Mouse (Mus musculus): ENCODE measurements around the gene Nck2. TPM values are rescaled to one million over a fixed set of nuclear protein-coding genes. Genes with fewer than 3 reads are reported as not detected.

Gene Nck2
- total and polyA plus RNA-seq, 2 experiments from 2014 or later, result 40.3 to 79.2 TPM

DNA sequence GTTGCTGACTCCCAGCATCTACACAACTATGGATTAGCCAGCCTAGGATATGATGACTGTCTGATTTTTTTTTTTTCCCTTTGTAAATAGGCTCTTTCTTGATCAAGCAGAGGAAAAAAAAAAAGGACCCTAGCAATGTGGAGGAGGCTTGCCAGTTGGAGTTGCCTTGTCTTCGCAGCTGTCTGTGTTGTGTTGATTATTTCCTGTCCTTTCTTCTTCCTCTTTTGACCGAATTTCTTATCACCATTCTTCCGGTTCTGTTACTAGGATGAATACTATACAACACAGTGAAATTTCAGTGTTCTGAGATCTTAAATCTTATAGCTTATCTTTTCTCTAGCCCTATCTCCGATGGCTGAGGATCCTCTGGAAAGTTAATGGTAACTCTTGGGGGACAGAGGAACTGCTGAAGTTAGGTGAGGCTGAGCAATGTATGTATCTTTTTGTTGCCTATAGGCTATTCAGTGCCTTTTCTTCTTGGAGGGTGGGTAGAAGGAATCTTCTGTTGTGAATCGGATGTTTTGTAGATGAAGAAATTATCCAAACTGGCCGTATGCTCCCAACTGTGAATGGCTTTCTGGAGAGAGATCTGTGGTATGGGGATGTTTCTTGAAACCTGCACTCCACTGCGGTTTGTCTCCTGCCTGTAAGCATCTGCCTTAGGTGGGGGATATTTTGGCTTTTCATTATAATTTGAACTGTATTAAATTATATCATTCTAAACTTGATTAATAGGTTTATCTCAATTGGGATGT lies 12.8 kb downstream of the Nck2 start:
- H3K4me1 ChIP-seq (ENCODE audit: insufficient read depth), result no peaks in the 10 kb centered on the region
- H3K4me2 ChIP-seq (ENCODE audit: low read depth), result no peak overlapping the region
- no peak for TF ChIP-seq CTCF (IDR thresholded peaks at IDR 0.05; ENCODE audit: low read depth)
- no peaks in the 10 kb centered on the region for H3K27me3 ChIP-seq (ENCODE audit: insufficient read depth, low read length)
- no peak overlapping the region for H3K9ac ChIP-seq
- H3K36me3 ChIP-seq (ENCODE audit: insufficient read depth), result no peaks in the 10 kb centered on the region
- no peaks in the 10 kb centered on the region for H3K9me3 ChIP-seq (ENCODE audit: low read length)
- WGBS, result 87% methylated on average over 7 of the region's 7 CpGs
- H3K4me3 ChIP-seq (ENCODE audit: low read depth, low read length), result no peak overlapping the region
- ATAC-seq (no peak), DNase-seq (no peak)
- no peak overlapping the region for H3K27ac ChIP-seq (ENCODE audit: low read depth, low read length)

DNA sequence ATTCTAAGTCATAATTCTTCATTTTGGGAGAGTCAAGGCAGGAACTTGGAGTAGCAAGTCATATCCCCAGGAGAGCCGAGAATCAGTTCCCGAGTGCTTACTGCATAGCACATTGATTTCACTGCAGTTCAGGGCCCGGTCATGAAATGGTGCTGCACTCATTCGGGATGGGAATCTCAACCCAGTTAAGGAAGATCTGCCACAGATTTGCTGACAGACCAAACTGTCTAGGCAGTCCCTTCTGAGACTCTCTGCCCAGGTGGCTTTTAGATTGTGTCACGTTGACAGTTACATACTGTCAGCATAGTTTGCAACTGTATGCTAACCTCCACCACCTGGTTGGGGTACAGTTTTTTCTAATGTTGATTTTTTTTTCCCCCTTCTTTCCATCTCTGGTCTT lies 16.1 kb downstream of the Nck2 start:
- H3K4me2 ChIP-seq (ENCODE audit: low read depth), result no peak overlapping the region
- DNase-seq, result no peak
- H3K36me3 ChIP-seq (ENCODE audit: insufficient read depth), result no peaks in the 10 kb centered on the region
- no peak for ATAC-seq
- H3K27me3 ChIP-seq (ENCODE audit: insufficient read depth, low read length), result no peaks in the 10 kb centered on the region
- no peak overlapping the region for H3K4me3 ChIP-seq (ENCODE audit: low read depth, low read length)
- H3K9me3 ChIP-seq (ENCODE audit: low read length), result no peaks in the 10 kb centered on the region
- WGBS, result 88% methylated on average over 5 of the region's 5 CpGs
- H3K27ac ChIP-seq (ENCODE audit: low read depth, low read length), result no peak overlapping the region
- H3K9ac ChIP-seq, result no peak overlapping the region
- TF ChIP-seq CTCF (IDR thresholded peaks at IDR 0.05; ENCODE audit: low read depth), result no peak
- no peaks in the 10 kb centered on the region for H3K4me1 ChIP-seq (ENCODE audit: insufficient read depth)

DNA sequence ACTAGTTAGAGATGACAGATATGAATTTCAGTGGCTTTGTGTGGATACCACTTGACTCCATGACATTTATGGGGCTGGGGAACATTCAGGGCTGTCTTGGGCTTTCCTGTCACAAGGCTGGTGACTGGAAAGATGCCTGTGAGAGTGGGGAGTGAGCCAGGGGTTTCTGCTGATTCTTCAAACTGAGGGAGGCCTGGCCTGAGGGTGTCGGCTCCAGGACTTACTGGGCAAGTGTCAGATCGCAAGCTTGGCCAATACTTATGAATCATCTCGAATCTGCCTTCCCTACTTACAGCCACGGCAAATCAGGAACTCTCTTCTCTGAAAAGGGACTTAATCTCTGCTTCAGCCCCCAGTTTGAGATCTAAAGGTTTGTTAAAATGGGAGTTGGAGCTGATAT lies 18.3 kb downstream of the Nck2 start:
- 81% methylated on average over 4 of the region's 4 CpGs for WGBS
- H3K27ac ChIP-seq (ENCODE audit: low read depth, low read length), result no peak overlapping the region
- DNase-seq (no peak), ATAC-seq (no peak)
- H3K9me3 ChIP-seq (ENCODE audit: low read length), result no peaks in the 10 kb centered on the region
- H3K4me1 ChIP-seq (ENCODE audit: insufficient read depth), result 0 out of 2 replicates have a peak, but pooled peaks cover under 1% of the 10 kb centered on the region
- H3K27me3 ChIP-seq (ENCODE audit: insufficient read depth, low read length), result no peaks in the 10 kb centered on the region
- H3K4me3 ChIP-seq (ENCODE audit: low read depth, low read length), result no peak overlapping the region
- TF ChIP-seq CTCF (IDR thresholded peaks at IDR 0.05; ENCODE audit: low read depth), result no peak
- no peak overlapping the region for H3K9ac ChIP-seq
- H3K4me2 ChIP-seq (ENCODE audit: low read depth), result no peak overlapping the region
- H3K36me3 ChIP-seq (ENCODE audit: insufficient read depth), result no peaks in the 10 kb centered on the region

DNA sequence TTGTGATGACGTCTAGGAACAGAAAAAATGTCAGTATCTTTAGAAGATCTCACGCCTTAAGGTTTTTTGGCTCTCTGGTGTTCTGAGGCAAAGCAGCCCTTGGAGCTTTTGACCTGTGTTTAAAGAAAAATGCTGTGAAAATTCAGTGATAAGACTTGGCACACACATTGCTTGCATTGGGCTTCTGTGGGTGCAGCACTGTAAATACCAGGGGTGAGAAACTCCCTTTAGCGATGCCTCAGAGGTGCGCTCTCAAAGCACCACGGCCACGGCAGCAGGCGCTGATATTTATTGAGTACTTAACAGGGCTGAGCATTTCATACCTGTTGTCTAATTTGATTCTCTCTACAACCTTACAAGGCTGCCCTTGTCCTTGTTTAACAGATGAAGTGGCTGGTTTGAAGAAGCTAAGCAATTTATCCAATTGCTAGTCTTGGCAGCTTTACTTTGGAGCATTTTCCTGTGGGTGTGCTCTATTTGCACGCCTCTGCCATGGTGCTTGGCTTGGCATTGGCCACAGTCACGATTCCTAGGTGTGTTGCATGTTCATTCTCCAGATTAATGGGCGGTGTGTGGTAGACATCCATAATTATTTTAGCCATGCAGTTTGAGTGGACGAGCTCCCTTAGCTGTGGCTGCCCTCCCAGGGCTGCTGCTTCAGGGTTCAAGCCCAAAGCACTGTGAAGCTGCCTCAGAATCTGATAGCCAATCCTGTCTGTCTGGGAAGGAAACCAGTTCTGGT lies 19.7 kb downstream of the Nck2 start:
- no peaks in the 10 kb centered on the region for H3K27me3 ChIP-seq (ENCODE audit: insufficient read depth, low read length)
- no peak overlapping the region for H3K27ac ChIP-seq (ENCODE audit: low read depth, low read length)
- H3K4me2 ChIP-seq (ENCODE audit: low read depth), result no peak overlapping the region
- ATAC-seq (no peak), DNase-seq (no peak)
- no peaks in the 10 kb centered on the region for H3K9me3 ChIP-seq (ENCODE audit: low read length)
- WGBS, result 74% methylated on average over 11 of the region's 11 CpGs
- H3K9ac ChIP-seq, result 0 out of 2 replicates have a peak overlapping the region, but pooled peaks have one; percentile 6
- no peaks in the 10 kb centered on the region for H3K36me3 ChIP-seq (ENCODE audit: insufficient read depth)
- no peak overlapping the region for H3K4me3 ChIP-seq (ENCODE audit: low read depth, low read length)
- no peak for TF ChIP-seq CTCF (IDR thresholded peaks at IDR 0.05; ENCODE audit: low read depth)
- peaks cover 4% of the 10 kb centered on the region; the same call in 1 of the 2 replicates for H3K4me1 ChIP-seq (ENCODE audit: insufficient read depth)

GRCm38 (mm10) chr1:43464976-43465375 lies 20.6 kb downstream of the Nck2 start:
- H3K4me2 ChIP-seq (ENCODE audit: low read depth), result no peak overlapping the region
- no peaks in the 10 kb centered on the region for H3K9me3 ChIP-seq (ENCODE audit: low read length)
- no peaks in the 10 kb centered on the region for H3K36me3 ChIP-seq (ENCODE audit: insufficient read depth)
- no peak overlapping the region for H3K9ac ChIP-seq
- no peak for ATAC-seq
- H3K27ac ChIP-seq (ENCODE audit: low read depth, low read length), result no peak overlapping the region
- DNase-seq, result no peak
- peaks cover 4% of the 10 kb centered on the region; the same call in 1 of the 2 replicates for H3K4me1 ChIP-seq (ENCODE audit: insufficient read depth)
- no peaks in the 10 kb centered on the region for H3K27me3 ChIP-seq (ENCODE audit: insufficient read depth, low read length)
- H3K4me3 ChIP-seq (ENCODE audit: low read depth, low read length), result no peak overlapping the region
- TF ChIP-seq CTCF (IDR thresholded peaks at IDR 0.05; ENCODE audit: low read depth), result no peak

- no peaks in the 10 kb centered on the region for H3K27me3 ChIP-seq (ENCODE audit: insufficient read depth, low read length)
- no peaks in the 10 kb centered on the region for H3K36me3 ChIP-seq (ENCODE audit: insufficient read depth)
- H3K4me2 ChIP-seq (ENCODE audit: low read depth), result no peak overlapping the region
- no peaks in the 10 kb centered on the region for H3K9me3 ChIP-seq (ENCODE audit: low read length)
- no peak overlapping the region for H3K27ac ChIP-seq (ENCODE audit: low read depth, low read length)
- 0 out of 2 replicates have a peak, but pooled peaks have one; percentile 14 for ATAC-seq
- peaks cover 4% of the 10 kb centered on the region; the same call in 1 of the 2 replicates for H3K4me1 ChIP-seq (ENCODE audit: insufficient read depth)
- TF ChIP-seq CTCF (IDR thresholded peaks at IDR 0.05; ENCODE audit: low read depth), result no peak
- H3K4me3 ChIP-seq (ENCODE audit: low read depth, low read length), result no peak overlapping the region
- H3K9ac ChIP-seq, result no peak overlapping the region
- DNase-seq, result no peak
- 82% methylated on average over 9 of the region's 9 CpGs for WGBS
Measured at GRCm38 (mm10) chr1:43465957-43466624, 21.7 kb downstream of the Nck2 start.
